Mouse (Mus musculus) bone marrow macrophage, adult 2 months (primary cell): Measurements from ENCODE around the gene Gm5617.
"Not testable (repeated sequence)": the region's sequence is repeated elsewhere in the genome, so short reads cannot be mapped to it uniquely, and the experiment has no call there.

ENCODE experiments used
- CTCF ChIP-seq: IDR thresholded peaks from 2 replicates; pipeline ENCODE4 v1.5.1; 2012; ENCODE audit warnings: low read depth, mild to moderate bottlenecking, low read length, moderate library complexity
- POLR2A ChIP-seq: IDR thresholded peaks from 2 replicates; pipeline ENCODE4 v1.6.1; 2012; ENCODE audit warnings: mild to moderate bottlenecking, low read depth, low read length, borderline replicate concordance

DNA sequence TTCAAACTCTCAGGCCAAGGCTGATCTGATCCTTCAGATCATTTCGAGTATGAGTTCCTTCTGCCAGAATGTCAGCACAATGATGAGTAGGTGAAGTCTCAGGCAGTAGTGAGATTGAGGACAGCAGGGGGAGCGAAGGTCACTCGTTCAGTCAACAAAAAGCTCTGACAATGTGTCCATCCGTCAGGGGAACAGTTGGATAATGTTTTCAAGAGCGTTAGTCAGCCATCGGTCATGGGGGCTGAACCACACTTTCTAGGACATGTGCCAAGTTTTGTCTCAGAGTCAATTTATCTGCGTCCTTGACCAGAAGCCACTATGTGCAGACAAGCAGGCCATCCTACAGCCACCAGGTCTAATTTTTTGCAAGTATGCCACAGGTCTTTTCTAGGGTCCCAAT lies 25.2 kb downstream of the Gm5617 start:
- not testable (repeated sequence) for TF ChIP-seq CTCF, POLR2A
